Mouse (Mus musculus): ENCODE measurements around the gene Reln. TPM values are rescaled to one million over a fixed set of nuclear protein-coding genes. Genes with fewer than 3 reads are reported as not detected.

Reln gene
- polyA plus RNA-seq, 1 experiment from 2014 or later = 2.8 TPM

DNA sequence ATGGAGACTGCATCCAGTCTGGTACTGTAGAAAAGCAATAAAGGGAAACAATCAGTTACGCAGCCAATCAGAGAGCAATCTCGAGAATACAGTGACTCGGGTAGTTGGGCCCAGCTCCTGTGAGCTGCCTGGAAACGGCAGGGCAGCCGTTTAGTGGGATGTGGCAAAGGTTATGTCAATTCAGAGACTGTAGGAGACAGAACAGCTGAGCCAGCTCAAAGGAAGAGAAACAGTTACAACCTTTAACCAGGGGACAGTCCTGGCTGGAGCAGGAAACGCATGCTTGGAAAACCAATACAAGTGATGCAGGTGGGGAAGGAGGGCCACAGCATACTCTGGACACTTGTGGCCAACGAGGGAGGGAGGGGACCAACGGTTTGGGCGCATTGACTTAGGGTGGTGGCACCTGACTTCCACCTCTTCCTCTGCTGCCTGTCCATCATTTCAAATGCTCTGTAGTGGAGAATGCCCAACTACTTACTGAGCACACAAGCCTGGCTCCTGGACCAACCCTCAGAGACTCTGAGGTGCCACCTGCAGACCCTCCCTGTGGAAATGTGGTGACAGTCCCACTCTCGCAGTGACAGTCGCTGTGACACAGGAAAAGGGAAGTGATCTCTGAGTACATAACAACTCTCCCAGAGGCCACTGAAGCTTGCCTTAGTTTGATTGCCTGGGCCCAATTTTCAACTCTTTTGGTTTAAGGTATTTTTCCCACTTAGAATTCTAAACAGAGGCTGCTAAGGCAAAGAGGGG lies 337.0 kb downstream of the Reln start:
- Histone ChIP-seq H3K9me3 (no peaks in the 10 kb centered on the region), H3K4me2 (replicated peaks) (no peak overlapping the region), H3K27me3 (replicated peaks) (no peaks in the 10 kb centered on the region), H3K9ac (no peak overlapping the region), H3K27ac (no peak overlapping the region), H3K36me3 (no peaks in the 10 kb centered on the region), H3K4me3 (replicated peaks) (no peak overlapping the region), H3K4me1 (replicated peaks) (no peaks in the 10 kb centered on the region)
- 48% methylated on average over 11 of the region's 11 CpGs for WGBS
- peak; percentile 49; the same call in 1 of the 2 replicates for ATAC-seq

GRCm38 (mm10) chr5:22003858-22004257 lies 340.6 kb downstream of the Reln start:
- no peaks in the 10 kb centered on the region for H3K9me3 ChIP-seq
- H3K27me3 ChIP-seq (replicated peaks) = no peaks in the 10 kb centered on the region
- no peak overlapping the region for H3K9ac ChIP-seq
- H3K36me3 ChIP-seq = no peaks in the 10 kb centered on the region
- no peak overlapping the region for H3K27ac ChIP-seq
- no peaks in the 10 kb centered on the region for H3K4me1 ChIP-seq (replicated peaks)
- ATAC-seq = no peak
- 75% methylated on average over 4 of the region's 4 CpGs for WGBS
- H3K4me3 ChIP-seq (replicated peaks) = no peak overlapping the region
- H3K4me2 ChIP-seq (replicated peaks) = no peak overlapping the region

DNA sequence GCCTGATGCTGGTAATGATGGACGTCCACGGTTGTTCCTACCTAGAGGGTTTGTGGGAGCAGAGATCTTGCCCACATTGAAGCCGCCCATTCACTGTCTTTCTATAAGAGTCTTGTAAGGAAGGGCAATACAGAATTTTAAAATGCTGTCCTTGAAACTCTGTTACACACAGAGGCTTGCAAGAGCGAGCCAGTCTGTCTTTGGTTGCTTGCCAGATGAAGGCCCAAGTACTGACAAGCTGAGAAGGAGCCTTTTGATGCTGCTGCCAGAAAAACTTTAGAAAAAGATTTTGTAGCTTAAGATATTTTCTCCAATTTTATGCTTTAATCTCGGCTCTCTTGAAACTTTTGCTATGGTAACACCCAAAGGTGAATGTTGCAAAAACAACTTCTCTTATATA lies 356.8 kb downstream of the Reln start:
- no peak overlapping the region for H3K27ac ChIP-seq
- H3K9ac ChIP-seq = no peak overlapping the region
- no peaks in the 10 kb centered on the region for H3K36me3 ChIP-seq
- no peak overlapping the region for H3K4me2 ChIP-seq (replicated peaks)
- ATAC-seq = no peak
- no peaks in the 10 kb centered on the region for H3K27me3 ChIP-seq (replicated peaks)
- WGBS = 85% methylated on average over 5 of the region's 5 CpGs
- H3K4me3 ChIP-seq (replicated peaks) = no peak overlapping the region
- no peaks in the 10 kb centered on the region for H3K4me1 ChIP-seq (replicated peaks)
- no peaks in the 10 kb centered on the region; the same call in 1 of the 2 replicates for H3K9me3 ChIP-seq

GRCm38 (mm10) chr5:21986311-21986710 lies 358.2 kb downstream of the Reln start:
- Histone ChIP-seq H3K27me3 (replicated peaks) (no peaks in the 10 kb centered on the region), H3K4me1 (replicated peaks) (no peaks in the 10 kb centered on the region), H3K27ac (no peak overlapping the region), H3K4me2 (replicated peaks) (no peak overlapping the region), H3K9ac (no peak overlapping the region), H3K9me3 (no peaks in the 10 kb centered on the region; the same call in 1 of the 2 replicates), H3K4me3 (replicated peaks) (no peak overlapping the region), H3K36me3 (no peaks in the 10 kb centered on the region)
- ATAC-seq = no peak
- WGBS = 49% methylated on average over 4 of the region's 4 CpGs

GRCm38 (mm10) chr5:21983021-21983667 lies 361.4 kb downstream of the Reln start:
- Histone ChIP-seq H3K4me1 (replicated peaks) (no peaks in the 10 kb centered on the region), H3K27ac (no peak overlapping the region), H3K4me2 (replicated peaks) (no peak overlapping the region), H3K36me3 (no peaks in the 10 kb centered on the region), H3K9ac (no peak overlapping the region), H3K4me3 (replicated peaks) (no peak overlapping the region), H3K27me3 (replicated peaks) (no peaks in the 10 kb centered on the region), H3K9me3 (no peaks in the 10 kb centered on the region)
- no peak for ATAC-seq
- 73% methylated on average over 3 of the region's 3 CpGs for WGBS

GRCm38 (mm10) chr5:21981216-21981615 lies 363.3 kb downstream of the Reln start:
- H3K4me2 ChIP-seq (replicated peaks) = no peak overlapping the region
- ATAC-seq = no peak
- no peaks in the 10 kb centered on the region for H3K9me3 ChIP-seq
- H3K9ac ChIP-seq = no peak overlapping the region
- no peaks in the 10 kb centered on the region for H3K4me1 ChIP-seq (replicated peaks)
- WGBS = 84% methylated on average over 3 of the region's 3 CpGs
- no peaks in the 10 kb centered on the region for H3K36me3 ChIP-seq
- H3K27ac ChIP-seq = no peak overlapping the region
- no peaks in the 10 kb centered on the region for H3K27me3 ChIP-seq (replicated peaks)
- H3K4me3 ChIP-seq (replicated peaks) = no peak overlapping the region

DNA sequence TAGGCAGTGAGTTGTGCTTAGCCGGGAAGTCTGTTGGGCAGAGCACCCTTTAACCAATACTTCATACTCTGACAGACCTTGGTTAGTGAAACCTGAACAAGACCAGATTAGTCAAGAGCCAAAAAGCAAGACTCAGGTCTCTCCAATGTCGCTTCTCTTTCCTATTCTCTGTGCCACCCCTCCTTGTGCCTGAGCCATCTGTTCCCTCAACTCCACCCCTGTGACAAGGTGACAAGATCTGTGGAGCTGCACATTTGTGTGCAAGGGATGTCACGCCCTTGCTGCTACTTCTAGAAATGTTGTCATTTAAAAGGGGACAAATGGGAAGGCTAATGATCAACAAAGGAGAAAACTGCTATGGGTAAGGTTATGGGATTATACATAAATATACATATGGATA lies 364.0 kb downstream of the Reln start:
- Histone ChIP-seq H3K27me3 (replicated peaks) (no peaks in the 10 kb centered on the region), H3K27ac (no peak overlapping the region), H3K9me3 (no peaks in the 10 kb centered on the region), H3K9ac (no peak overlapping the region), H3K4me1 (replicated peaks) (no peaks in the 10 kb centered on the region), H3K36me3 (no peaks in the 10 kb centered on the region), H3K4me2 (replicated peaks) (no peak overlapping the region), H3K4me3 (replicated peaks) (no peak overlapping the region)
- WGBS = 77% methylated on average over 3 of the region's 3 CpGs
- ATAC-seq = no peak

DNA sequence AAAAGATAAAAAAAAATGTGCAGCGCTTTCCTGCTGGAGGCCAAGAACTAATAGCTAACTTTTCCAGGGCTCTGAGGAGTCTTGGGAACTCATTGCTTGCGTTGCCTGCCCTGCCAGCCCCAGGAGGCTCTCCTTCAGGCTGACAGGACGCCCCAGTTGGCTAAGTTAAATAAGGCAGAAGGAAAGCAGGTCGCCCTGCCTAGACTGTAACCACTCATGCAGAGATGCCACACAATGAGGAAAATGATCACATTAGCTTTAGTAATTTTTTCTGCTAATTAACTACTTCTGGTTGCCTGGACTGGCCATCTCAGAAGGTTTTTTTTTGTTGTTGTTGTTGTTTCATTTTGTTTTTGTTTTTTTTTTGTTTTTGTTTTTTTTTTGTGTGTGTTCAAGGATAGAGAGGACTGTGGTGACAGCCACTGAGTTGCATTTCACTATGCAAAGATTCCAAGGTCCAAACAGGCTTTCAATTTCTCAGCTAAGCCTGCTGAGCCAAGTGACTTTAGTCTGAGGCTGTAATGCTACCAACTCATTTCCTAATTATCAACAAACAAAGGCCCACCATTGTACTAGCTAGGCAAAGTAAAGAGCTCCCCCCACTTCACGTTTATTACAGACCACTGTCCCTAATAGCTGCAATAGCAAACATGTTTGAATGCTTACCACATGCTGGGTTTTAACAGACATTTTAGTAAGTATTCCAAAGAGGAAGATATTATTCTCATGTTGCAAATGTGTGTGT lies 371.1 kb downstream of the Reln start:
- Histone ChIP-seq H3K36me3 (no peaks in the 10 kb centered on the region), H3K27ac (no peak overlapping the region), H3K4me1 (replicated peaks) (no peaks in the 10 kb centered on the region), H3K9me3 (no peaks in the 10 kb centered on the region), H3K4me2 (replicated peaks) (no peak overlapping the region), H3K4me3 (replicated peaks) (no peak overlapping the region), H3K27me3 (replicated peaks) (no peaks in the 10 kb centered on the region), H3K9ac (no peak overlapping the region)
- 46% methylated on average over 5 of the region's 5 CpGs for WGBS
- ATAC-seq = no peak

GRCm38 (mm10) chr5:21961796-21962195 lies 382.7 kb downstream of the Reln start:
- no peak for ATAC-seq
- H3K4me3 ChIP-seq (replicated peaks) = no peak overlapping the region
- 96% methylated on average over 1 of the region's 1 CpGs for WGBS
- H3K9ac ChIP-seq = no peak overlapping the region
- no peaks in the 10 kb centered on the region for H3K36me3 ChIP-seq
- no peak overlapping the region for H3K27ac ChIP-seq
- H3K9me3 ChIP-seq = no peaks in the 10 kb centered on the region
- no peaks in the 10 kb centered on the region for H3K4me1 ChIP-seq (replicated peaks)
- no peak overlapping the region for H3K4me2 ChIP-seq (replicated peaks)
- no peaks in the 10 kb centered on the region for H3K27me3 ChIP-seq (replicated peaks)

DNA sequence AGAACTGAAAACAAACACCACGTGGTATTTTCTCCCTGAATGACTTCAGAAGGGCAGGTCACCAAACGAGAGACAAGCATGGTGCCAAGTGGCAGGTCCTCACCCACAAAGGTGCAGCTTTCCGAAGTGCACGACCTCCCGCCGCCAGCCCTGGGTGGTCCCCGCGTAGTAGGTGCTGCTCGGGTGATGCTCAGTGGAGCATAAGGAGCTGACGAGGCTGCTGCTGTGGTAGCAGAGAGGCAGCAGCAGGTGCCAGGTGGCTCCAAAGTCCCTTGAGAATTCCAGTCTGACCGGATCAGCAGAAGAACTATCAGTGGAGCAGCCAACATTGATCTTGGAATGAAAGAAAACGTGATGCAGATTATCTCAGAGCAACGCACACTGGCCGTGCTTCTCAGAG lies 384.4 kb downstream of the Reln start:
- H3K27me3 ChIP-seq (replicated peaks) = no peaks in the 10 kb centered on the region
- no peak overlapping the region for H3K4me3 ChIP-seq (replicated peaks)
- 74% methylated on average over 14 of the region's 14 CpGs for WGBS
- H3K36me3 ChIP-seq = no peaks in the 10 kb centered on the region
- no peak overlapping the region for H3K27ac ChIP-seq
- no peaks in the 10 kb centered on the region for H3K4me1 ChIP-seq (replicated peaks)
- H3K9ac ChIP-seq = no peak overlapping the region
- no peak overlapping the region for H3K4me2 ChIP-seq (replicated peaks)
- ATAC-seq = peak; percentile 51; the same call in 1 of the 2 replicates
- H3K9me3 ChIP-seq = no peaks in the 10 kb centered on the region

- ATAC-seq = no peak
- no peaks in the 10 kb centered on the region for H3K36me3 ChIP-seq
- WGBS = 79% methylated on average over 4 of the region's 4 CpGs
Observed at GRCm38 (mm10) chr5:21957586-21957985, 386.9 kb downstream of the Reln start.

DNA sequence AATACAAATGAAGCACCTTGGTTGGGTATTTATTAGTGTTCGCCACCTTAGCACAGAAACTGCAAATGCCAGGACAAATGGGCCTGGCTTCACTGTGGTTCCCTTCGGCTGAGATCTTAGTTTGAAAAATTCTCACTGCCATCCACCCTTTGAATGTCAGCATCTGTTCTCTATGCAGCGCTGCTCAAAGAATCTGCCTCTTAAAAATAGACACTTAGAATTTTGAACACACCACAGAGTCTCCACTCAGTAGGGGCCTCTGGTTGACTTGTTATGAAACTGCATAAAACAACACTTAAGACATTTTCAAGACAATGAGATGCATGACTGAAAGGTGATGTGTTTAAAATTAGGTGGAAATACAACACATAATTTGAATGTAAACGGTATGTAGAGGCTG lies 387.4 kb downstream of the Reln start:
- no peaks in the 10 kb centered on the region for H3K27me3 ChIP-seq (replicated peaks)
- H3K4me3 ChIP-seq (replicated peaks) = no peak overlapping the region
- H3K4me2 ChIP-seq (replicated peaks) = no peak overlapping the region
- no peak overlapping the region for H3K27ac ChIP-seq
- H3K9ac ChIP-seq = no peak overlapping the region
- H3K36me3 ChIP-seq = no peaks in the 10 kb centered on the region
- no peak for ATAC-seq
- no peaks in the 10 kb centered on the region for H3K9me3 ChIP-seq
- 80% methylated on average over 4 of the region's 4 CpGs for WGBS
- no peaks in the 10 kb centered on the region for H3K4me1 ChIP-seq (replicated peaks)

More at GRCm38 (mm10) chr5:21957586-21957985, 386.9 kb downstream of the Reln start:
- Histone ChIP-seq H3K9me3 (no peaks in the 10 kb centered on the region), H3K27ac (no peak overlapping the region), H3K9ac (no peak overlapping the region), H3K27me3 (replicated peaks) (no peaks in the 10 kb centered on the region), H3K4me3 (replicated peaks) (no peak overlapping the region), H3K4me2 (replicated peaks) (no peak overlapping the region), H3K4me1 (replicated peaks) (no peaks in the 10 kb centered on the region)

All from intestine, embryonic 15.5 days (tissue).